Mouse (Mus musculus) megakaryocyte-erythroid progenitor cell, adult 5-6 weeks (primary cell): ENCODE results near the gene Serinc3. TPM values are rescaled to one million over a fixed set of nuclear protein-coding genes. Genes with fewer than 3 reads are reported as not detected.
A peak's percentile ranks its signal among the peaks of the same experiment; 100 is the strongest.
"Not testable (repeated sequence)": the region's sequence is repeated elsewhere in the genome, so short reads cannot be mapped to it uniquely, and the experiment has no call there.

Source experiments
- ATAC-seq: replicated peaks from 2 replicates; pipeline ENCODE4 v1.8.0; 2016; ENCODE audit warnings: mild to moderate bottlenecking, inconsistent platforms; ENCODE audit not compliant: severe bottlenecking, poor library complexity, low FRiP score, low TSS enrichment
- total RNA-seq, 2 experiments: library from RNA; stranded (forward) in 1 of 2; stranded (reverse) in 1 of 2; fragments of 200-1000, 215-1000 nt in 1 of 2; fragments of >200 nt in 1 of 2; fragmentation: Nextera tagmentation in 1 of 2; gene quantifications; 2 replicates each; pipeline ENCODE4 v1.2.3; 2014 to 2017

Serinc3 gene
- total RNA-seq (2014; fragmentation: Nextera tagmentation): 438 and 460 TPM in 2 replicates
- total RNA-seq (2017): 469 and 531 TPM in 2 replicates

- peak; percentile 77 for ATAC-seq
These were observed at the start of gene Serinc3 for GRCm38 (mm10) chr2:163644575-163645385. TSS of gene Serinc3 (minus strand) at chr2:163645131.

GRCm38 (mm10) chr2:163693716-163694314 lies 48.9 kb upstream of the Serinc3 start:
- ATAC-seq: no peak

- ATAC-seq: peak; percentile 72
These were observed 48.1 kb upstream of the Serinc3 start for GRCm38 (mm10) chr2:163692873-163693612.

- peak; percentile 53 for ATAC-seq
These were observed 47.1 kb upstream of the Serinc3 start for GRCm38 (mm10) chr2:163691846-163692605.

- ATAC-seq: no peak
These were observed 45.7 kb upstream of the Serinc3 start for GRCm38 (mm10) chr2:163690409-163691304.

- ATAC-seq: peak; percentile 20; the same call in 1 of the 2 replicates
These were observed 44.8 kb upstream of the Serinc3 start for GRCm38 (mm10) chr2:163689771-163690170.

- not testable (repeated sequence) for ATAC-seq
These were observed 43.4 kb upstream of the Serinc3 start for GRCm38 (mm10) chr2:163688377-163688776.

- ATAC-seq: no peak
These were observed 42.0 kb upstream of the Serinc3 start for GRCm38 (mm10) chr2:163686886-163687285.

- peak; percentile 57 for ATAC-seq
These were observed 41.3 kb upstream of the Serinc3 start for GRCm38 (mm10) chr2:163686233-163686632.

- ATAC-seq: no peak
These were observed 40.9 kb upstream of the Serinc3 start for GRCm38 (mm10) chr2:163685761-163686200.

- no peak for ATAC-seq
These were observed 40.4 kb upstream of the Serinc3 start for GRCm38 (mm10) chr2:163685287-163685686.

GRCm38 (mm10) chr2:163682344-163682743 lies 37.4 kb upstream of the Serinc3 start:
- ATAC-seq: no peak

GRCm38 (mm10) chr2:163676745-163677144 lies 31.8 kb upstream of the Serinc3 start:
- no peak for ATAC-seq

- ATAC-seq: no peak
These were observed 31.4 kb upstream of the Serinc3 start for GRCm38 (mm10) chr2:163676321-163676720.

GRCm38 (mm10) chr2:163675662-163676061 lies 30.7 kb upstream of the Serinc3 start:
- no peak for ATAC-seq

GRCm38 (mm10) chr2:163675144-163675619 lies 30.3 kb upstream of the Serinc3 start:
- ATAC-seq: no peak

- ATAC-seq: no peak
These were observed 29.5 kb upstream of the Serinc3 start for GRCm38 (mm10) chr2:163674397-163674796.

GRCm38 (mm10) chr2:163670872-163671594 lies 26.1 kb upstream of the Serinc3 start:
- ATAC-seq: no peak
